Mouse (Mus musculus) liver, embryonic 15.5 days (tissue): ENCODE data around the gene Dad1. TPM values are rescaled to one million over a fixed set of nuclear protein-coding genes. Genes with fewer than 3 reads are reported as not detected.
A peak's percentile ranks its signal among the peaks of the same experiment; 100 is the strongest.

Experiments
- ATAC-seq: fragments of 200-750 bp; cut with Nextera tagmentation; 2 replicates; pipeline ENCODE4 v1.8.0; 2017; ENCODE audit warnings: moderate number of reproducible peaks, mild to moderate bottlenecking, moderate library complexity; ENCODE audit not compliant: insufficient read depth
- H3K27ac ChIP-seq: fragments of 300-500 bp; sonication (generic); replicated peaks from 2 replicates; pipeline ENCODE4 v1.5.1; 2015; ENCODE audit warnings: mild to moderate bottlenecking, inconsistent platforms
- H3K27me3 ChIP-seq: fragments of 300-500 bp; sonication (generic); 2 replicates; pipeline ENCODE4 v1.6.1; 2015; ENCODE audit warnings: mild to moderate bottlenecking, inconsistent platforms
- H3K36me3 ChIP-seq: fragments of 300-500 bp; sonication (generic); replicated peaks from 2 replicates; pipeline ENCODE4 v1.6.1; 2015; ENCODE audit warnings: moderate library complexity, mild to moderate bottlenecking, inconsistent platforms
- H3K4me1 ChIP-seq: fragments of 300-500 bp; sonication (generic); replicated peaks from 2 replicates; pipeline ENCODE4 v1.6.1; 2015; ENCODE audit warnings: inconsistent platforms
- H3K4me2 ChIP-seq: fragments of 300-500 bp; sonication (generic); 2 replicates; pipeline ENCODE4 v1.6.1; 2015; ENCODE audit warnings: moderate library complexity, mild to moderate bottlenecking, inconsistent platforms
- H3K4me3 ChIP-seq: fragments of 300-500 bp; sonication (generic); replicated peaks from 2 replicates; pipeline ENCODE4 v1.5.1; 2015; ENCODE audit warnings: mild to moderate bottlenecking, inconsistent platforms
- H3K9ac ChIP-seq: fragments of 300-500 bp; sonication (generic); 2 replicates; pipeline ENCODE4 v1.6.1; 2015; ENCODE audit warnings: moderate library complexity, mild to moderate bottlenecking, inconsistent platforms
- H3K9me3 ChIP-seq: fragments of 300-500 bp; sonication (generic); replicated peaks from 2 replicates; pipeline ENCODE4 v1.6.1; 2016; ENCODE audit warnings: inconsistent platforms
- WGBS: fragments of 180-500 bp; shearing (Covaris S2); methylation state at CpG from one replicate; pipeline ENCODE4 v1.1.7; 2015; ENCODE audit warnings: mixed read lengths; ENCODE audit not compliant: insufficient replicate concordance; 5-methylcytosine and 5-hydroxymethylcytosine counted together
- polyA plus RNA-seq: library from polyadenylated mRNA; unstranded; fragments of >200 nt; fragmentation: Nextera tagmentation; extraction: Ambion mirVana; gene quantifications from 2 replicates; pipeline ENCODE4 v1.2.1, GENCODE M21; 2015

Gene Dad1
- polyA plus RNA-seq, 1 experiment from 2014 or later, result 202 TPM

DNA sequence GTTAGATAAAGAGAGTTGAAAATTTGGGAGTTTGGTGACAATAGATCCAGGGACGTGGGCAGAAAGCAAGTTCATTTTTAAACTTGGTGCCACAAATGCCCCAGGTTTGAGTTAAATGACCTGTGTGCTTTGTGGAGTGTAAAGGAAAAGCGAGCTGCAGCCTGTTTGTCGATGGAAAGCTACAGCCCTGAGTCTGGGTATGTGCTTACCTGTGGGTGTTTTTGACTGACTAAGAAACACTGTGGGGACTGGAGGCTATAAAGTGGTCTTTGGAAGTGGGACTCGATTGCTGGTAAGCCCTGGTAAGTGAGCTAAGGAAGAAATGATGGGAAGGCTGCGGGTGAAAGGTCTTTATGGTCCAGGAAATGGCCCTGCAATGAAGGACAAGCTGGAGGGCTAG is 47.6 kb downstream of the Dad1 start:
- Histone ChIP-seq H3K9ac (no peak overlapping the region), H3K4me3 (no peak overlapping the region), H3K4me1 (peaks cover 41% of the 10 kb centered on the region), H3K4me2 (no peak overlapping the region), H3K27me3 (no peaks in the 10 kb centered on the region; the same call in 1 of the 2 replicates), H3K27ac (no peak overlapping the region), H3K36me3 (no peaks in the 10 kb centered on the region), H3K9me3 (no peaks in the 10 kb centered on the region)
- no peak for ATAC-seq
- 62% methylated on average over 5 of the region's 5 CpGs for WGBS

DNA sequence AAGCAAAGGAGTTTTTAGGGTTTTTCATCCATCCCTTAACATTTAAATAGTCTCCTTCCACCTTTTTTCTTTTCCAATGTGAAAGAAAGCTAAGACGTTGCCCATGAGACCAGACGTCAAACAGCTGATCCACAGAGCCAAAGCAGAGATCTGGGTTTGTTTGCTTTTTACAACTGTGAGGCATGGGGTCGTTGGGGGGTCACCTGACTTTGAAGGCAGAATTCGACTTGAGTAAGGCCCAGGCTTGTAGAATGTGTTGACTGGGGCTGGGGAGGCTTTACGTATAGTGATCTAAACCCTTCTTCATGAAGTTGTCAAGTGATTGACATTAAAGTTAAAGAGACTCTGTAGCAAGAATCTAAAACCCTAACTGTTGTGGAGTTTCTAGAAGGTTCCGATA is 48.0 kb downstream of the Dad1 start:
- Histone ChIP-seq H3K9ac (no peak overlapping the region), H3K36me3 (no peaks in the 10 kb centered on the region), H3K27me3 (no peaks in the 10 kb centered on the region; the same call in 1 of the 2 replicates), H3K4me2 (no peak overlapping the region), H3K27ac (no peak overlapping the region), H3K9me3 (no peaks in the 10 kb centered on the region), H3K4me1 (peaks cover 41% of the 10 kb centered on the region), H3K4me3 (no peak overlapping the region)
- no peak for ATAC-seq
- WGBS, result 64% methylated on average over 6 of the region's 6 CpGs

DNA sequence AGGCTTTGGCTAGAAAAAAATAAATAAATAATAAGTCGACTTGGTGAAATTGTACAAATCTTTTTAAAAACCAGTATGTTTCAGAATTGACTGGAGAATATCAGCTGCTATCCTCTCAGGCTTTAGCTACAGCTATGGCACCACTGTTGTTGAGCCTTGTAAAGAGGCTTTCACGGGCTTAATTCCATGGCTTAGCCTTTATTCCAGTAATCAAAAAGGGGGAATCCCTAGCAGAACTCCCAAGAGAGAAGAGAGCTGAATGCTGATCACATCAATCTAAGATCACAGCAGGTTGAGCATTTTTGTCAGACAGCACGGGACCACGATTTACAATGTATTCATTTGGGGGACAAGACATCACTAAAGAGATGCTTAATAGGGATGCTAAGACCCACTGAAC is 49.1 kb downstream of the Dad1 start:
- H3K27me3 ChIP-seq, result no peaks in the 10 kb centered on the region; the same call in 1 of the 2 replicates
- H3K4me3 ChIP-seq, result no peak overlapping the region
- H3K4me2 ChIP-seq, result peak overlapping the region; percentile 50
- no peaks in the 10 kb centered on the region for H3K36me3 ChIP-seq
- no peak overlapping the region for H3K9ac ChIP-seq
- peak overlapping the region; percentile 45 for H3K27ac ChIP-seq
- no peaks in the 10 kb centered on the region for H3K9me3 ChIP-seq
- ATAC-seq, result no peak
- peaks cover 41% of the 10 kb centered on the region for H3K4me1 ChIP-seq
- WGBS, result 53% methylated on average over 4 of the region's 4 CpGs

DNA sequence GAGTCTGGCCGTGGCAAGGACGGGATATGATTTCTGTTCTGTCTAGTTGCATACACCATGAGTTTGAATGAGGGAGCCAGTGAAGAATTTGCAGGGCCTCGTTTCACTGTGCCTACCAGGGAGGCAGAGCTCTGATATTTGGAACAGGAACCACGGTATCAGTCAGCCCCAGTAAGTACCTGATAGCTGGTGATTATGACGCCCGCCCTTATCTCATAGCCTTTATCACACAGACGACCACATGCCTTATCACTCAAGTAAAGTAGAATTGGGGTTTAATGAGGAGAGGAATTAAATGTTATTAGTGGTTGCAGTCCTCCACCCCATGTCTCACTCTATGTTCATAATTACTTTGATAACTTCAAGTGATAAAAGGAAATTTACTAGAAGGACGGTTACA is 49.6 kb downstream of the Dad1 start:
- H3K4me2 ChIP-seq, result peak overlapping the region; percentile 50
- peak overlapping the region; percentile 45 for H3K27ac ChIP-seq
- peaks cover 41% of the 10 kb centered on the region for H3K4me1 ChIP-seq
- no peak overlapping the region for H3K9ac ChIP-seq
- peak; percentile 95 for ATAC-seq
- no peaks in the 10 kb centered on the region for H3K36me3 ChIP-seq
- no peak overlapping the region for H3K4me3 ChIP-seq
- H3K9me3 ChIP-seq, result no peaks in the 10 kb centered on the region
- 20% methylated on average over 8 of the region's 8 CpGs for WGBS
- H3K27me3 ChIP-seq, result no peaks in the 10 kb centered on the region; the same call in 1 of the 2 replicates

DNA sequence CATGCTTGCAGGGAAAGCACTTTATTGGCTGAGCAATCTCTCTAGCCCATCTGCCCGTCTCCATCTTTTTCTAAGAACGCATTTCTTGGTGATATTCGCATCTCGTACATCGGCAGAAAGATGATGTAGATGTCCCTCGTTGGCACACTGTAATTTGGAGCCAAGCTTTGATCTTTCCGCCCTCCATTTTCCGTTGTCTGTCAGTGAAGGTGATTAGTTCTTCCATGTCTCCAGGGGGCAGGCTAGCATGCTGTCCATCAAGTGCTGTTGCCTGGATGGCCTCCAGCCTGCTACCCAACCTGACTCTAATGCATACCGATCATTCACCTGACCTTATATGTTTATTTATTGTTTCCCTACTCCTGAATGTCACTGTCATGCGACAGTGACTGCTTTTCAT is 50.1 kb downstream of the Dad1 start:
- Histone ChIP-seq H3K4me2 (peak overlapping the region; percentile 50), H3K9me3 (no peaks in the 10 kb centered on the region), H3K27ac (peak overlapping the region; percentile 25), H3K36me3 (no peaks in the 10 kb centered on the region), H3K4me1 (peaks cover 41% of the 10 kb centered on the region), H3K4me3 (no peak overlapping the region), H3K27me3 (no peaks in the 10 kb centered on the region; the same call in 1 of the 2 replicates), H3K9ac (no peak overlapping the region)
- WGBS, result 81% methylated on average over 10 of the region's 10 CpGs
- peak; percentile 32; the same call in 1 of the 2 replicates for ATAC-seq

DNA sequence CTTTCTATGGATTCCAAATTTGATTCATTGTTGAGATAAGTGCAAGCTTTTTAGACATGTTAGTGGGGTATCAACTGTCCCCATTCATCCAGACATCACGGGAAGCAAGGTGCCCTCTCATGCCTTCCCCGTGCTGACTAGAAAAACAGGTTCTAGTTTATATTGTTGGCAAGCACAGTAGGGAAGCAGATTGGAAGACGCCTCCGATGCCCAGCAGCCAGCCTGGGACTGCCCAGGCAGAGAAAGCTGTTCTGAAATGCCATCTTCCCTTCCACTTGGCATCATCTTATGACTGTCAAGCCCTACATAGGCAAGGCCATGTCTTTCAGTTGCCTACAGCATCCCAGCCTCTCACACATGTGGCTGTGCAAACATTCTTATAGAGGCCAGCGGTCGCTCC is 50.7 kb downstream of the Dad1 start:
- ATAC-seq, result no peak
- WGBS, result 86% methylated on average over 6 of the region's 6 CpGs

DNA sequence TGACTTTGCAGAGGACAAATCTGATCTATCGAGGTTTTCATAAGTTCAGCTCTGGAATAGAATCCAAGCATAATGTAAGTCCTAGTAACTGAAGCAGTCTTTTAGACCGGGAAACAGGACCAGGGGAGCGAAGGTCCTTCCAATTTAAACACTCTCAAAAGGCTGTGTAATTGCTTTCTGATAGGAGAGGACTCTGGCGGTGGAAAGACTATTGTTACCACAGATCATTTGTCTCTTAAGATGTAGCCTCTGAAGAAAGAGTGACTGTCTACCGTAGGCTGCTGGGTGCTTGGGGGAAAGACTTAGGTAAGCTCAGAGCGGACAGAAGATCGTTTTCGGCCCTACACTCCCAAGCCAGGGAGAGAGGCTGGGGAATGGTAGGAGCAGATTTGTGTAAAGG is 53.5 kb downstream of the Dad1 start:
- no peak overlapping the region for H3K9ac ChIP-seq
- no peak overlapping the region for H3K4me3 ChIP-seq
- no peak overlapping the region for H3K4me2 ChIP-seq
- peaks cover 13% of the 10 kb centered on the region for H3K27me3 ChIP-seq
- no peaks in the 10 kb centered on the region for H3K36me3 ChIP-seq
- 65% methylated on average over 8 of the region's 8 CpGs for WGBS
- ATAC-seq, result no peak
- H3K27ac ChIP-seq, result no peak overlapping the region
- H3K9me3 ChIP-seq, result no peaks in the 10 kb centered on the region
- H3K4me1 ChIP-seq, result peaks cover 21% of the 10 kb centered on the region

More for the DNA sequence above, 50.7 kb downstream of the Dad1 start:
- peaks cover 1% of the 10 kb centered on the region; the same call in 1 of the 2 replicates for H3K27me3 ChIP-seq
- no peak overlapping the region for H3K4me2 ChIP-seq
- no peak overlapping the region for H3K27ac ChIP-seq
- no peaks in the 10 kb centered on the region for H3K9me3 ChIP-seq
- no peak overlapping the region for H3K4me3 ChIP-seq
- no peaks in the 10 kb centered on the region for H3K36me3 ChIP-seq
- H3K4me1 ChIP-seq, result peaks cover 41% of the 10 kb centered on the region
- no peak overlapping the region for H3K9ac ChIP-seq

DNA sequence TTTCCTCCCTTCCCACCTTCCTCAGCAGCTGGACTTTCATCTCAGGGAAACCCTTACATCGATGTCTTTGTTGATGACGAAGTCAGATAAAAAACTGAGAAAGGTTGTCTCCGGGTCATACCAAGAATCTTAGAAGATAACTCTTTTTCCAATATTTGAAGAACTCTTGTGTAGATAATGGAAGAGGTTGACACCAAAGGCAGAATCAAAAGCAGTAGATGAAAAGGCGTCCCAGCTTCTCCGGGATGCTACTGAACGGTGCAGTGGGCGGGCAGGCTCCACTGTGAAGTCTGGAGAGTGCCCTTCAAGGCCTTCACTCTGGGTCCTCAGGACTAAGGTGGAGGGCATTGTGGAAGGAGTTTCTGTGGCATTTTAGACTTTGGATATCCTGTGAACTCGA is 54.2 kb downstream of the Dad1 start:
- no peak overlapping the region for H3K4me3 ChIP-seq
- no peak for ATAC-seq
- H3K27me3 ChIP-seq, result peaks cover 20% of the 10 kb centered on the region
- no peak overlapping the region for H3K9ac ChIP-seq
- H3K36me3 ChIP-seq, result no peaks in the 10 kb centered on the region
- WGBS, result 73% methylated on average over 8 of the region's 8 CpGs
- H3K4me1 ChIP-seq, result peaks cover 16% of the 10 kb centered on the region
- no peak overlapping the region for H3K4me2 ChIP-seq
- H3K9me3 ChIP-seq, result no peaks in the 10 kb centered on the region
- H3K27ac ChIP-seq, result no peak overlapping the region

DNA sequence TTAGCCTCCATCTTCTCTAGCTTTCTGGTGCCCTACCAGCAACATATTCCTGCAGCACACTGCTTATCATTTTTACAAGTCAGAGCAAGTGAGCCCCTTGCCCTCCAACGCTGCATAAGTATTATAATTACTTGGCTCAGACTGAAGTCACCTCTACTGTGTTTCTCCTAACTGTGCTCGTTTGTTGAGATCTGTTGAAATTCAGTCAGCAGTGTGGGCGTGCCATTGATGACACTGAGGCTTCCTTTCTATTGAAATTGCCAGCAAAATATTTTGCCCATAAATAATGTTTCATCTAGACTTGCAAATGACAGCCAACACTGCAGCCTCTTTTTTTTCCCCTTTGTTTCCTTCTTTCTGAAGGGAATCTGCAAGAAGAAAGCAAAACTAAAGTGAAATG is 56.2 kb downstream of the Dad1 start:
- Histone ChIP-seq H3K4me2 (no peak overlapping the region), H3K36me3 (no peaks in the 10 kb centered on the region), H3K27me3 (peaks cover 36% of the 10 kb centered on the region), H3K9ac (no peak overlapping the region), H3K4me1 (no peaks in the 10 kb centered on the region), H3K4me3 (no peak overlapping the region), H3K9me3 (no peaks in the 10 kb centered on the region), H3K27ac (no peak overlapping the region)
- ATAC-seq, result no peak
- WGBS, result 49% methylated on average over 3 of the region's 3 CpGs

DNA sequence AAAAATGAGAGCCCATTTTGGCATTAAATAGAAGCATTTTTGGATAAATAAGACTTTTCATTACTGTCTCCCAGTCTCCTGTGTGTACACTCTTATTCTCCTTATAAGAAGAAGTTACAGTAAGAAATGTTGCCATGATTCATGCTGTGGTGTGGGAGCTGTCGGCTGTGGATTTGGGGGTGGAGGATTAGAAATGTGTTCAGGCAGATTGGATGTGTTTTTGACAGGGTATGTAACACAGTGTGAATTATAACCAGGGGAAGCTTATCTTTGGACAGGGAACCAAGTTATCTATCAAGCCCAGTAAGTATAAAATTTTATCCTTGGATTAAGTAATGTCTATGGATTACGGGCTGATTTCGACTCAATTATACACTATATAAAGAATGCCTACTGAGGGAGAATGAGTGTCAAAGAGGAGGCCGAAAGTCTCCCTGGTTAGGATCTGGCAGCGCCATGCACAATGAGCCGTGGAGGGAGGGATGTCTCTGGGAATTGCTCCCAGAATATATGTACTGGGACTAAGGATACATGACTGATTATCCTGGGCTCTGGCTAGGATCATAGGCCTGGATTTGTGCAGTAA is 58.0 kb downstream of the Dad1 start:
- no peaks in the 10 kb centered on the region for H3K36me3 ChIP-seq
- no peak overlapping the region for H3K4me2 ChIP-seq
- no peak overlapping the region for H3K27ac ChIP-seq
- H3K4me3 ChIP-seq, result no peak overlapping the region
- no peak overlapping the region for H3K9ac ChIP-seq
- WGBS, result 75% methylated on average over 6 of the region's 6 CpGs
- ATAC-seq, result no peak
- H3K4me1 ChIP-seq, result no peaks in the 10 kb centered on the region
- H3K9me3 ChIP-seq, result no peaks in the 10 kb centered on the region
- H3K27me3 ChIP-seq, result peaks cover 48% of the 10 kb centered on the region

DNA sequence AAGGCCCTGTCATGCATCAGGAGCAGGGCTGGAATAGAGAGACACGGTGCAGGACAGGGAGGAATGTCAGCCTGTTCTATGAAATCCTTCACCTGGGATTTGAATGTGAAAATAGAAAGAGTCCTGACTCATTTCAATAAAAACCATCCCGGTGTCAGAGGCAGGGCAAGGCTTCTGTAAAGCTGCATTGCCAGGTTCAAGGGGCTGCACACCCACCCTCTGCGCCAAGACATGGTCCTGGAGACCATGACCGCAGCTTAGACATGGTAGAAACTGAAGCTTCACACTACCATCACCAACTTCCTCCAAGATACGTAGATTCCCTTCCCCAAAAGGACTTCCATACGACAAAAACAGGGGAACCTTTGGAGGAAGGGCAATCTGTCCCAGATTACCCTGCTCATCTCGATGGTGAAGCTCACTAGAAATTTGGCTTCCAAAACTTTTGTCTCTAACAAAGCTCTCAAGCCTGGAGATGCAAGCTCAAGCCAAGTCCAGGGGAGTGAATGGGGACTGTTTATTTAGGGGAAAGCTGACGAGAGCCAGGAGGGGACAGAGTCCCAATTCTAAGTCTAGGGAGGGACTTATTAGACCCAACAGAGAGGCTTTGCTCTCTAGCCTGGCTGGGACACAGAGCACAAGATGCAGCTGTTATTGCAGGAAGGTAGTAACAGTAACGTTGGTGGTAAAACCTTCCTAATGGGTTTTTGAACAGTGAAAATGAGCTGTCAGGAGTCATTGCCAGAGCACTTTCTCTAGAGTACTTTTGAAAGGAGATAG is 60.4 kb downstream of the Dad1 start:
- no peak for ATAC-seq

More for the DNA sequence above, 60.4 kb downstream of the Dad1 start:
- 59% methylated on average over 9 of the region's 9 CpGs for WGBS
- no peak overlapping the region for H3K4me2 ChIP-seq
- H3K4me1 ChIP-seq, result no peaks in the 10 kb centered on the region
- no peaks in the 10 kb centered on the region for H3K36me3 ChIP-seq
- H3K9ac ChIP-seq, result no peak overlapping the region
- H3K9me3 ChIP-seq, result no peaks in the 10 kb centered on the region
- H3K27me3 ChIP-seq, result peaks cover 65% of the 10 kb centered on the region
- no peak overlapping the region for H3K27ac ChIP-seq
- no peak overlapping the region for H3K4me3 ChIP-seq
